Mouse (Mus musculus): ENCODE data around the gene Bicral.

Bicral gene

DNA sequence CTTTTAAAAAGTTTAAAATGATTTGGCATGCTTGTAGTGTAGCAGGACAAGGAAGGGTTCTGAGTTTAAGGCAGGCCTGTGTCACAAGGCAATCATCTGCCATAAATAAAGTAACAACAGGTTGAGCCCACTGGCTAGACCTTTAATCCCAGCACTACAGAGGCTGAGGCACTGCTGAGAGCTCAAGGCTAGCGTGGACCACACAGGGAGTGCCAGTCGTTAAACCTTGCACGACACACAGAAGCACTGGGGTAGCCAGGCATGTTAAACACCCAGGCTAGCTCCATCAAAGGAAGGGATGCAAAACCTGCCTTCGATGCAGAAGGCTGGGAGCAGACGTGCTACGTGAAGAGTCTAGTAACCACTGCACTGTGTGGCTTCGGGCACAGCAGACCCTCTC is 14.6 kb downstream of the Bicral start:
- DNase-seq (ENCODE audit: low spot score in 2 of 2) = no peak

DNA sequence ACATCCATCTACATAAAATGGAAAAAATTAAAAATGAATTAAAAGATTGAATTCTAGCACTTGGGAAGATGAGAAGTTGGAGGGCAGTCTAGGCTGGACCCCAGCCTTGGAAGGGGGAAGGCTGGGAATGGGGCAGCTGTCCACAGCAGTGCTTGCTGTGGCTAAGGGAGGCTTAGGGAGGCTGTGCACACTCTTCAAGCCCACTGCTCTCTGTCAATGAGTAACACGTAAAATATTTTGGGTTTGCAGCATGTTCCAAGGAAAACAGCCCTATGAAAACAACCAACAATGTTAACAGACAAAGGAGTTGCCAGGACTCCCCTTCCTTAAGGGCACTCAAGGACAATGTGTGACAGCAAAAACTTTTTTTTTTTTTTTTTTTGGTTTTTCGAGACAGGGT is 15.3 kb downstream of the Bicral start:
- no peak for DNase-seq (ENCODE audit: low spot score in 2 of 2)

DNA sequence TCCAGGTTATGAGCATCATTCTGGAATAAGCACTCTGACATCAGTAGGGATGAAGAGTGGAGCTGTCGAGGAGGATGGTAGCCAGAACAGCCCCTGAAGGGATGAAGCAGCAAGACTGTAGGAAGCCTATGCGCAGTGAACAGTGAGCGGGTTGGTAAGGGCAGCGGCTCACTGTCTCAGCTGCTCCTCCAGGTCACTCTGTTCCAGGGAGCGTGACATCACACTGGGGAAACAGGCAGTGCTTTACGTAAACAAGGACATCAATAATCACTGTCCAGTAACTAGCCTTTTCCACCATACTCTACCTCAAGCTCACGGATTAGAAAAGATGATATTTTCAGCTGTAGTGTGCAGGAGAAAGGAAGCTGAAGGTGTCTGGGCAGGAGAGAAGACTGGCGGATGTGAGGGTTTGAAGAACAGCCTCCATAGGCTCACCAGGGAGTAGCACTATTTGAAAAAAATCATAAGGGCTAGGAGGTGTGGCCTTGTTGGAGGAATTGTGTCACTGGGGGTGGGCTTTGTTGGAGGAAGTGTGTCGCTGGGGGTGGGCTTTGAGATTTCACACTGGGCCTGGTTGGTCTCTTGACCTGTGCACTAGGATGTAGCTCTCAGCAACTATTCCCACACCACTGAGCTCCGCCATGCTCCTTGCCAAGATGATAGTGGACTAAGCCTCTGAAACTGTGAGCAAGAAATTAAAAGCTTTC is 17.8 kb downstream of the Bicral start:
- DNase-seq (ENCODE audit: low spot score in 2 of 2) = no peak

DNA sequence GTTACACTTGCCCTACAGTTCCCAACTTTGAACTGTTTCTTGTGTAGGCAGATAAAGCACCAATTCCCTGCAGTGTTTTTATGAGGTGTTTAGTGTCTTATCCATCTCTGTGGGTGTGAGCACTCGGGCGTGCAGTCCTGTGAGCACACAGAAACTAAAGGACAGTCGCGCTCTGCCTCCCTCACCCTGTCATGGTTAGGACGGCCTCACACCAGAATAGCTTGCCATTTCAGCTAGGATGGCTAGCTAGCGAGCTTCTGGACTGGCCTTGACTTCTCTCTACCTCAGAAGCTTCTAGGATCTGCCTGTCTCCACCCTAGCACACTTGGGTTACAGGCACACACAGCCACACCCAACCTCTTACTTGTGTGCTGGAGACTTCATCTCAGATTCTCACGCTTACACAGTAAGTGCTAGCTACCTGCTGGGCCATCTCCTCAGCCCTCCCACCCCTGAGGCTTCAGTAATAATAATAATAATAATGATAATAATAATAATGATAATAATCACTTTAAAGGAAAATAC is 19.8 kb downstream of the Bicral start:
- DNase-seq (ENCODE audit: low spot score in 2 of 2) = no peak

DNA sequence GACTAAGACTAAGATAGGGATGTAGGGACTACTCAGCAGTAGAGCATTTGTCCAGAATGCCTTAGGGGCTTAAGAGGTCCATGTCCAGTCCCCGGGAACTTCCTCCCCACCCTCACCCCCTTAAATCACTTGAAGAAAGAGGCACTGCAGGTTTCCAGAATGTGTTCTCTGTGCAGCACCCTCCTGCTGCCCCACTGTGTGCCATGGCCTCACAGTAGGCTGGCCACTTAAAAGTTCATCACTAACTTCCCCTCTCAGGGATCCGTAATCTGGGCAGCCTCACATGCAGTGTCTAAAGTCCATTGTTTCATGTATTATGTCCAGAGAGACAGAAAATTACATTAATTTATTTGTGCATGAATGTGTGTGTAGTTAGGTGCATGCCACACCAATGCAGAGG is 20.4 kb downstream of the Bicral start:
- DNase-seq (ENCODE audit: low spot score in 2 of 2) = no peak

DNA sequence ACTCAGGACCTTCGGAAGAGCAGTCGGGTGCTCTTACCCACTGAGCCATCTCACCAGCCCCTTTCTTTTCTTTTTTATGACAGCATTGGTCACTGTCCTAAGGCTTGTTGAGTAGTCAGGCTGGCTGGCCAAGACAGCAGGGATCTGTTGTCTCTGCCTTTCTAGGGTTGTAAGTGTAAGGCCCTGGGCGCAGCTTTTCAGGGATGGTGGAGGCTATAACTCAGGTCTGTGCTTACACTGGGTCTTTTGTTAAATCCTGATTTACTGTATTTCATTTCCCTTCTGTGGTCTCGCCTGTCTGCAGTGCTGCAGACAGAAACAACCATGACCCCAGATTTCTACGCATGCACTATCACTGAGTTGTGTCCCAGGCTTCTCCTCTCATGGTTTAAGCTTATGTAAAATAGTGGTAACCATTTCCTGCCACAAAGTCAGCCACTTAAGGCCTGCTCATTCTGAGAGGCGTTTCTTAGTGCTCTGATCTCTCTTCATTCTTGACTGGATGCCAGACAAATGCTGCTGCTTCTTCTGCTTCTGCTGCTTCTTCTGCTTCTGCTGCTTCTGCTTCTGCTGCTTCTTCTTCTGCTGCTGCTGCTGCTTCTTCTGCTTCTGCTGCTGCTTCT is 23.1 kb downstream of the Bicral start:
- DNase-seq (ENCODE audit: low spot score in 2 of 2) = no peak

DNA sequence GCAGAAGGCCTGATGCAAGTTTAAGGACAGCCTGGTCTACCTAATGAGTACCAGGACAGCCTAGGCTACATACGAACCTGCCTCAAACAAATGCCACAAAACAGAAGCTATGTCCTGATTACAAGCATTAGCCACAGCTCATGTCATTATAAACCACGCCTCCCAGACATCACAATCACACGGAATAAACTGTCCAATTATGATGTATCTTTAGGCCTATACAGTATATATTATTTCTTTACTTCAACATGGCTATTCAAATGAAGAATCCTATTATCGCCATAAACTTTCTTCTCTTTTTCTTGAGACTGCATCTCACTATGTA is 25.3 kb downstream of the Bicral start:
- no peak for DNase-seq (ENCODE audit: low spot score in 2 of 2)

DNA sequence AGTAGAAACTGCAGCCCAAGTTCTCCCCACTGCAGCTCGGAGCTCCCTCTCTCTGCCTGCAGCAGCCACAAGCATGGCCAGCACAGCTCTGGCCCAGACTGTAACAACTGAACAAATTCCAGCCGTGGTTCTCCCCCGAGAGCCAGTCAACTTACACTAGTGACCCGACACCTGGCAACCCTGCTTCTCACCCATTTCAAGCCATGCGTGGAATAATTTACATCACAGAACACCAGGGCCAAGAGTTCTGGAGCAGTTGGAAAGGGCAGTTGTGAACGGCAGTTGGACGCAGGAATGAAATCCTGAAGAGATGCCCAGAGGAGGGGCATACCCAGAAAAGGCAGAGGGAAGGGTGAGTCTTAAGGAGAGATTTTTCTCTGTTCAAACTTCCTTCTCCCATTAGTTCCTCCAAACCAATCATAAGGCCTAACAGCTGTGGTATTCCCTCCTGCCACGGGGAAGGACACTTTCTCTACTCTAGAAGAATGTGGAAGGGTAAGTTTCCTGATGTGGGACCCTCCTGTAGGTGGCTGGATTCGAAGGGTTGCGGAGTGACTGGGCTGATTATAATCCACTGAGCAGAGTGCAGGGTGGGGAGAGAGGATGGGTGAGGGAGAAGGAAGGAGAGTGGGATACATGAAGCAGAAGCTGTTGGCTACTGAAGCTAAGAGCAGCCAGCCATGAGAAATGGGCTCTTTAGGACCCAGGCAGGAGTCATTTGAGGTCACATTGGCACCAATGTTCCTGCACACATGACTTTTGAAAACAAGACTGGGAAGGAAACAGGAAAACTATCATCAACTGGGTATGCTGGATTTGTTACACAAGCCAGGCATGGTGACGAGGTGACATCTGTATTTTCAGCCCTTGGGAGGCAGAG is 25.9 kb downstream of the Bicral start:
- peak; percentile 12 to 48 for DNase-seq (ENCODE audit: low spot score in 2 of 2)

DNA sequence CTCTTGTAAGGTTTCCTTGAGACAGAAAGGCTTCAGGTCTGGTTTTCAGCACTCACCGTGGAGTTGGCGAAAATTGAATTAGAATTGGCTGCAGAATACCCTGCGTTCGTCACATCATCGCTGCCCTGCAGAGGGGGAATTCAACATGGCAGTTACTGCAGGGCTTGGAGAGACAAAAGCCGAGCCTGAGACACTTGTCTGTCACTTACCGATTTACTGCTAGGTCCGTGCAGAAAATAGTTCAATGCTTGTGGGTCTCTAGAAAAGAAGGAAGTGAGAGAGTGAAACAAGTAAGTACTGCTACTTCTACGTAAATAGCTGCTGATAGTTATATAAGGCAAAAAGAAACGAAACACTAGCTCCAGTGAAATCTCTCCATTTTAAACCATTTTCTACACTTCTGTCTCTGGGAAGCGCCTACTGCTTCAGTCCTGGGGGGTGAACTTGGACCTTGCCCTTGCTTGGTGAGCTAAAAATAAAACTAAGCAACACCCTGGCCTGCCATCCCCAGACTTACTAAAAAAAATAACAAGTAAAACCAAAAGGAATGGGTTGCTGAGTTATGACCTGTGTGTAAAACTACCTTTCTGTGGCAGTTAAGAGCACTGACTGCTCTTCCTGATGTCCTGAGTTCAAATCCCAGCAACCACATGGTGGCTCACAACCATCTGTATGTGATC is 28.3 kb downstream of the Bicral start:
- no peak for DNase-seq (ENCODE audit: low spot score in 2 of 2)

DNA sequence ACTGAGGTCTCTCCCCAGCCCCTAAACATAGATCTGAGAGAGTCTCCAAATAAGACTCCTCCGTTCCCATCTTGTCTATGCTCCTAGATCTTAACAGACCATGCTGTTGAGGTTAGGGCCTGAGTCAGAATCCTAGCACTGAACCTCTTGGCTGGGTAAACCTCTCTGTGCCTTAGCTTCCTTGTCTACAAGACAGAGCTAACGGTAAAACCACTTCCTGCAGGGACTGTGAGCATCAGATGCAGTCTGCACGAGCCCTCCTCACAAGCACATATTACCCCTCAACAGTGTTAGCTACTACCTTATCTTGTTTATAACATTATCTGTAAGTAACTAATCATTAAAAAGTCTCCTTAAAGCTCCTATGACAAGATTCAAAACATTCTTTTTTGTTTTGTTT is 29.3 kb downstream of the Bicral start:
- DNase-seq (ENCODE audit: low spot score in 2 of 2) = no peak

DNA sequence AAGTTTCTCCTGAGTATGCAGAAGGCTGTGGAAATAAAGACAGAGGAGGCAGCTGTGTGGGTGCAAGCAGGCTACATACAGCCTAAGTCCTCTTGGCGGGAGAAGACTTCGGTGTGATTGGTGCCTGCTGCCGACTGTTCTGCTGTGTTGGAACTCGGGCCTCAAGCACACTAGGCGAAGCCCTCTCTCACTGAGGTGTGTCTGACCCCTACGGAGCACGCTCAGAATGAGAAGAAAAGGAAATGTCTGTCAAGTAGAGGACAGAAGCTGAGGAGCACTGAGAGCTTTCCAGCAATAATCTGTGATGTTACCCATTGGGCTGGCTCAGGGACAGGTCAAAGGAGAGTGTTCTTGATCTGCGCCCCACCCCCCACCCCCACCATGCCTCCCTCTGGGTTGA is 35.2 kb downstream of the Bicral start:
- DNase-seq (ENCODE audit: low spot score in 2 of 2) = no peak

DNA sequence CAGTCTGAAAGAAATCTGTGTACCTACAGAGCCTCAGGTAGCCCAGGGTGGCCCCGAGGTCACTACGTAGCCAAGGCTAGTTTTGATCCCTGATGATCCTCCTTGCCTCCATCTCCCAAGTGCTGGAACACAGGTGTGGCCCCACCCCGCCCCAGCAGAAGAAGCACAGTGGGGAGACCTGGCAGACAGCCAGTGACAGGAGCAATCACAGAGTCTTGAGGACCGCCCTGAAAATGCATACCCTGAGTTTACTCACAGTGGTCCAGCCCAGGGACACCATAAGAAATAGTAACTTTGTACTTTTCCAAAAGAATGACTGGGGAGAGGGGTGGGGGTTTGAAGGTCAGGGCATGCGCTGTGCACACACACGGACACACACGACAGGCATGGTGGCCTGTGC is 37.7 kb downstream of the Bicral start:
- DNase-seq (ENCODE audit: low spot score in 2 of 2) = no peak

DNA sequence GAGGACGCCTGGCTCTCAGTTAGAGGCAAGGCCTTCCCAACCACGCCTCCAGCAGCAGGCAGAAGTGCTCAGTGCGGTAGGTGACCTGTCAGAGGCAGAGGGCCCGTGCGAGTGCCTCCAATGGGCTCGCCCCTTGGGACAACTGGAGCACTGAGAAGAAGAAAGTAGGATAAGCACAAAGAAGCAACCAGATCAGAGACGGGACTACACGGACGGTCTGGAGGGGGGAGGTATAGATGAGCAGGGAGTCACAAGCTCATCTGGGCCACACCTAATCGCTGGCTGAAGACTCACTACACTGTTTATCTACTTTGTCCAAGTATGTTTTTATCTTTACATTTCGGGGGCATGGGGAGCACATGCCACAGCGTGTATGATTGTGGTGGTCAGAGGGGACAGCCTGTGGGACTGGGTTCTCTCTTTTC is 40.5 kb downstream of the Bicral start:
- no peak for DNase-seq (ENCODE audit: low spot score in 2 of 2)

DNA sequence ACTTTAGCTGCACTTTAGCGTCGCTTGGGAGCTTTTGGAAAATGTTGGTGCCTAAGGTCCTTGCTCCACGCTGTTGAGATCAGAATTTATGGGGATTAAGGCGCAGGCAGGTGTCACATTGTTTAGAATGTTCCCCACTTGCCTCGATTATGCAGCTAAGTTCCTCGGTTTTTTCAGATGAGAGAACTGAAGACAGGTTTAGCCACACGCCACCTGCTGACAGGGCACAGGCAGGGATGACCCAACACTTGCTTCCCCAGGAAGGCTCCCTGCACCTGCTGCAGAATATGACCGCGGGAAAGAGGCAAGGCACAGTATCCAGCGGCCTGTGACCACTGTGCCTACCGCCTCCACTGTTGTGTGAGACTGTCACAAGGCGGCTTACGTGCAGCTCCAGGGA is 42.0 kb downstream of the Bicral start:
- DNase-seq (ENCODE audit: low spot score in 2 of 2) = no peak

DNA sequence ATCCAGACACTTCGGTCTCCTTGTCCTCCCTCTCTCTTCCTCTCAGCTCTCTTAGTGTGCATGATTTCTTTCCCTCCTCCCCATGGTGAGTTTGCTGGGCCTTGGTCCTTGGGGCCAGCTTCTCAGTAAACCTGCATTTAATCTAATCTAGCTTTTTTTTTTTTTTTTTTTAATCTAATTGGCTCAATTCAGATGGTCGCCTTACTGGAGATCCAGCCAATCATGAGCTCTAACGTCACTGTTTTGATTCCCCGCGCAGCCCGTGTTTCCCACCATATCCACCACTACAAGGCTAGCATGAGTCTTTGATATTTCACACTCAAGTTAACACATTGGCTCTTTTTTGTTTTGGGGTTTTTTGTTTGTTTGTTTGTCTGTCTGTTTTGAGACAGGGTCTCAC is 43.8 kb downstream of the Bicral start:
- DNase-seq (ENCODE audit: low spot score in 2 of 2) = no peak

DNA sequence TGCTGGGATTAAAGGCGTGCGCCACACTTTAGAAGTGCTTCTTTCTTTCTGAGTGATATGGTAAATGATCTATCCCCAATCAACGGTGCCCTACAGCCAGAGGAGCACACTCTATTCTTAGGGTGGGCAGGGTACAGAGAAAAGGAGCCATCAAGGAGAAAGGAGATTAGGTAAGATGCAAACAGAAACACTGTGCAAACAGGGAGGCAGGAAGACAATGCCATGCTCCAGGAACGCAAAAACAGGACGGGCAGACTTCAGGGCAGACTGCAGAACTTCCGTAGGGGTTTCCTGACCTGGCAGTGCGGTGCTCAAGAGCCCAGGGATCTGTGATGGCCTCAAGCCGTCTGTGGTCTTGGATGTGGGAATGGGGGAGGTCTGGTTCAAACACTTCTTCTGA is 44.6 kb downstream of the Bicral start:
- no peak for DNase-seq (ENCODE audit: low spot score in 2 of 2)

DNA sequence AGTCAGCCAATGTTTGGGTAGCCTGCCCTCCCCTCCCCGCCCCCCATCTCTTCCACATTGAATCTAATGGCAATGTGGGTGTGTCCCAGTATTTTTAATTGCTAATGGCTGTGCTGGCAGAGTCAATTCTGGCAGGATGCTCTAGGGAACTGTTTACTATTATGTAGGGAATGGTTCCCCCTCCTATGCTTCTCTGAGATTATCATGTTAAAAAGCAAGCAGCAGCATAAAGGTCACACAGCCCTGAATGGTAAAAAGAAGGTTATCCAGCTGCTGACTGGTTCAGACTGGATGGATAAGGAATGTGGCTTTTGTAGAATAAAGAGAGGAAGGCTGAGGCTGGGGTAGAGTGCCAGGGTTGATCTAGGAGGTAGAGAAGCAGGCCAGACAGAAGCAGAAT is 45.8 kb downstream of the Bicral start:
- DNase-seq (ENCODE audit: low spot score in 2 of 2) = no peak

DNA sequence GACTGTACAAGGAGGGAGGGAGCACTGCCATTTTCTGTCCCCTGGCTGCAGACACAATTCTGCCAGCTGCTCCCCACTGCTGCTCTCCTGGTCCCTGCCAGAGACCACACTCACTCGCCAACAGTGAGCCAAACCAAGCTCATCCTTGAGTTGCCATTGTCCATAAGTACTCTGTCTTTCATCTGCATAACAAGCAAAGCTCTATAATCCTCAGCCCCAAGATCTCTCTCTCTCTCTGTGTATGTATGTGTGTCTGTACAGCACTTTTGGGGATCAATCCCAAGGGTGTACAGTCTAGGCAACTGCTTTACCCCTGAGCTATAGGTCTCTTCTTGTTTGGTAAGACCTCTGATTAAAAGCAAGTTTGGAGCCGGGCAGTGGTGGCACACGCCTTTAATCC is 47.6 kb downstream of the Bicral start:
- DNase-seq (ENCODE audit: low spot score in 2 of 2) = no peak

DNA sequence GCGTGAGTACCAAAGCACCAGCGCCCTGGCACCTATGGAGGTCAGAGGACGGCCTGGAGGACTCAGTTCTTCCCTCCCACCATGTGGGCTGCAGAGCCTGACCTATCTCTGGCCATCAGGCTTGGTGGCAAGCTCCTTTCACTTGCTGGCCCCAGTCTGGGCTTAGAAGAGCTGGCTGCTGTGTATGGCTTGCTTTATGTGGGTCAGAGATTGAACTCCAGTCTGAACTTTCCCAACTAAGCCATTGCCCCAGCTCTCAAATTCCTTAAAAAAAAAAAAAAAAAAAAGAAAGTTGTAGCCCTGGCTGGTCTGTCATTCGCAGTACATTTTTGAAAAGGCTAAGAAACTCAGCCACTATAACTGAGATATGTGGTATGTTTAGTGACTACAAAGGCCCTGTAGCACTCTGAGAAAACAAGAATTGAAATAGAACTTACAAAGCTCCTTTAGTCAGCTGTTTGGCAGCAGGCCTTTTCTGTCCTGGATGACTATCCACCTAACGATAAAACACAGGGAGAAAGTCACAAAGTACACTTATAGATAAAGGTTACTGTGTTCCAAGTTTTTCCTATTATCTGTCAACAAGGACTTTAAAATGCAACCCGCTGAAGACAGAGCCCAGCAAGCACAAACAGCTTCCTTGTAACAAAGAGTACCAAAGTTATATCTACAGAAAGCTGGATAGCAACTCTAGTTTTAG is 49.0 kb downstream of the Bicral start:
- DNase-seq (ENCODE audit: low spot score in 2 of 2) = no peak

DNA sequence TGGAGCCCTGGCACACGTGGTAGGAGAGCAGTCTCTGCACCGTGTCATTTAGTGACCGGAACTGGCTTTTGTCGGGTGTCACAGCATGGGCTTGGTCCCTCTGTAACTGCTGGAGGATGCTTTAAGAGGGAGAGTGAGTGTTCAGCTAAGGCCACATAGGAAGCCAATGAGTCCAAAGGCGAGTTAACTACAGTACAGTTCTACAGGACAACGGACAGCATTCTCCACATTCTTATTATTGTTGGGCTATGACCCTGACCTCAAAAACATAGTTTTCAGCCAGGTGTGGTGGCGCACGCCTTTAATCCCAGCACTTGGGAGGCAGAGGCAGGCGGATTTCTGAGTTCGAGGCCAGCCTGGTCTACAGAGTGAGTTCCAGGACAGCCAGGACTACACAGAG is 49.9 kb downstream of the Bicral start:
- no peak for DNase-seq (ENCODE audit: low spot score in 2 of 2)

DNA sequence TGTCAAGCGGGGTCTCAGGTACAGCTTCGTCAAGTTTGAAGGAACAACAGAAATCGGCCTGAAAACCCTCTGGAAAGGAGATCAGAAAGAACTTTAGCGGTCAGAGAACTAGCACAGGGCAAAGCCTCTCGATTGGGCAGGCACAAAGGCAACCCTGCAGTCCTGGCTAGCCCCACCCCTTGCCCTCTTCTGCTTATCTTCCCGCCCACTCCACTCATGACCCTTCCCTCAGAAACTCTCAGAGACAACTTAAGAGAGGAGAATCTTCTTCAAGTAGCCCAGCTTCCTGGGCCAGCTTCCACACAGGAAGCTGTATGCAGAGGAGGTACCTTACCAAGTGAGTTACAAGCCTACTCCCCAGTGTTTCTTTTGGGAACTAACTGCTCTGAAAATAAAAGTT is 56.5 kb downstream of the Bicral start:
- DNase-seq (ENCODE audit: low spot score in 2 of 2) = no peak

DNA sequence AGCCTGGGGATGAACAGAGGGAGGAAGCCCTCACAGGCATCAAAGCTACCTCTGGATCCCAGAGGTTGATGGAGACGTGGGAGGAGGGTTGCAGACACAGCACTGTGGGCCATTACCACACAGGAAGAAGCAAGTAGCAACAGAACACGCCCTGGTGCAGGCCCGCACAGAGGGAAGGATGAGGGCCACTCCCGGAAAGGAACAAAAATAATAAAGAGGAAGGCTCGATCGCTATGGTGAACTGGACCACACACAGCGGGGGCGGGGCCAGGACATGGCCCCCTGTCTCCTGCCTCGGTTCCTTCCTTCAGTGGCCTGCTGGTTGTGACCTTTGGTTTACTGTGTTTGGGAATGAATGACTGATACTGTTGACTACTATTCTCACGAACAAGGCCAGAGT is 58.6 kb downstream of the Bicral start:
- DNase-seq (ENCODE audit: low spot score in 2 of 2) = no peak

Measured in urinary bladder, postnatal 36 days (tissue).